Mouse (Mus musculus): Measurements from ENCODE around the gene Bend5. TPM values are rescaled to one million over a fixed set of nuclear protein-coding genes. Genes with fewer than 3 reads are reported as not detected.
A peak's percentile ranks its signal among the peaks of the same experiment; 100 is the strongest.

Gene Bend5
- polyA plus RNA-seq, 1 experiment from 2014 or later: 36.6 TPM

DNA sequence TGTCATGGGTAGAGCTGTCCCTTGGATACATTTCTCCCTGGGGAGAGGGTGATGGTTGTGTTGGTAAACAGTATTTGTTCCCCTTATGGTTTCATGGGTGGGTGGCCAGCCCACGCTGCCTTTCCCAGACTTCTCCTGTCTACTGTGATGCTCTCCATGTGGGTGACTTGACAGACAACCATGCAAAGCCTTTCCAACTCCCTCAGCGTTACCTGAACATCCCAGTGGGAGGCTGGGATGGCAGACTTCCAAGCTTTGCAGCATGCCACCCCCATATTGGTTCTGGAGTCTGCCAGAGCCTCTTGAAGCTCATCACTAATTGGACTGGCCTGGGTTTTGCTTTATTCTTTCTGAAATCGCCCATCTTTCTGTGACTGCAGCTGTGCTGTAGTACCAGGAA is 83.9 kb downstream of the Bend5 start:
- WGBS: 59% methylated on average over 3 of the region's 3 CpGs
- Histone ChIP-seq H3K4me2 (replicated peaks) (no peak overlapping the region), H3K4me1 (replicated peaks) (no peaks in the 10 kb centered on the region), H3K9me3 (no peaks in the 10 kb centered on the region), H3K4me3 (replicated peaks) (no peak overlapping the region), H3K9ac (no peak overlapping the region), H3K27ac (no peak overlapping the region), H3K36me3 (no peaks in the 10 kb centered on the region), H3K27me3 (replicated peaks) (no peaks in the 10 kb centered on the region)
- ATAC-seq: no peak

DNA sequence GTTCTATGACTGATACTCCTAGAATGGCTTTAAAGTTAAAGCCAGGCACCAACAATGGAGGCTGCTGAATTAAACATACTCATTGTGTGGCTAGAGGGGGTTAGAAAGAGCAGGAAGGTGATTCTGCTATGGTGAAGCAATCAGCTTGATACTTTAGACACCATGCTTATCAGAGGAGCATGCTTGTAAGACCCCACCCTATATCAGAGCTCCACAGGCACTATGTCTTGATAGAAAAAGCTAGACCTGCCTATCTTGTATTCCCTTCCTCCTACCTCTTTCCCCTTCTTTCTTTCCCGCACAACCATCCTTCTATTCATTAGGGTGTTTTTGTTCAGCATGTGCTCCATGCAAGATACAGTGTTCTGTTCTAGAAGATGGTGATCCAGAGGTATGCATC is 86.6 kb downstream of the Bend5 start:
- ATAC-seq: no peak
- no peak overlapping the region for H3K4me2 ChIP-seq (replicated peaks)

DNA sequence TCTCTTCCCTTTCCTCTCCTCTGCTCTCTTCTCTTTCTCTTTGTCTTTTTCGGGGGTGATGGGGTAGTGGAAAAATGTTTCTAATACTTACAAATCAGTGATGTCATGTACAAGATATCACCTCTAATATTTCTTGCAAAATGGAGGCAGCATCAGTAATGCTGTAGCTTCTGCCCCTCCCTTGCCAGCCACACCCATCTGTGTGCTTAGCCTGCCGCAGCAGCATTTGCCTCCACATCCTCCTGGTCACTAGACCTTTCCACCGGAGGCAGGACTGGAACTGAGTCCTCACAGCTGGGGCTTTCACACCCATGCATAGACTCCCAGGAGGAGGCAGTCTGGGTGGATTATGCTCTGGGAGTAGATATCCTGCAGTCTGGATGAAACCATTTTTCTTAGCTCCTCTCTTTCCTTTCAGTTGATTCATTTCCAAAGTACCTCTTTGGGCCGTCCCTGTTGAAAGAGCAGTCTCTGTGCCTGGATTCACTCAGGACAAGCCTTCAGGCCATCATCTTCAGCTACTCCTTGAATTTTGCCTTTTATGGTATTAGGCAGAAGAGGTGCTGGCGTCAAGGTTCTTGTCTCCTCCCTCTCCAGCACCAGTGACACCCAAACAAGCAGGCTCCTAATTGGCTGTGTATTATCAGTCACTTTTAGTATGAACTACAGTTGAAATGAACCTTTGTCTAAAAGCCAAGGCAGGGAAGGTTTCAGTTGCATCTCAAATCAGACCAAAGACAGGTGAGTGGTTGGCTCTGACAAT is 88.3 kb downstream of the Bend5 start:
- ATAC-seq: peak; percentile 78
- Histone ChIP-seq H3K36me3 (no peaks in the 10 kb centered on the region), H3K4me2 (replicated peaks) (no peak overlapping the region), H3K9ac (no peak overlapping the region), H3K4me1 (replicated peaks) (no peaks in the 10 kb centered on the region), H3K27me3 (replicated peaks) (no peaks in the 10 kb centered on the region), H3K27ac (no peak overlapping the region), H3K4me3 (replicated peaks) (no peak overlapping the region), H3K9me3 (no peaks in the 10 kb centered on the region)
- WGBS: 51% methylated on average over 5 of the region's 5 CpGs

More for the DNA sequence above, 86.6 kb downstream of the Bend5 start:
- Histone ChIP-seq H3K36me3 (no peaks in the 10 kb centered on the region), H3K9ac (no peak overlapping the region), H3K4me1 (replicated peaks) (no peaks in the 10 kb centered on the region), H3K27ac (no peak overlapping the region), H3K4me3 (replicated peaks) (no peak overlapping the region), H3K27me3 (replicated peaks) (no peaks in the 10 kb centered on the region), H3K9me3 (no peaks in the 10 kb centered on the region)
- 90% methylated on average over 1 of the region's 1 CpGs for WGBS

DNA sequence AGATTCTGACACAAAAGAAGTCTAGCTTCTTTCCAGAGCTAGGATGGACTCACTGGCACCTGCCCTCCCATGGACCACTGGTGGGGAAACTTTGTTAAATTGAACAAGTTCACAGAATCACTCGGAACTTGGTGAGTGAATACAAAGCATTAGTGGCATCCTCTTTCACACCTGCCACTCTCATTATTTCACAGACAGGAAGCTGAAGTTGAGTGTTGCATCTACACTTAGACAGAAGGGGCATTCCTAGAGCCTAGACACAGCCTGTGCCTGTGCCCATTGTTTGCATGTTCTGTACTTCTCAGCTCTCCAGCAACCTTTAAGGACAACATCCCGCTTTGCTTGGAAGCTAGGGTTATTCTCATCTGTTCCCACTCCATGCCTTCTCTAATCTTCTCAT is 90.1 kb downstream of the Bend5 start:
- no peak overlapping the region for H3K9ac ChIP-seq
- H3K4me3 ChIP-seq (replicated peaks): no peak overlapping the region
- ATAC-seq: no peak
- no peaks in the 10 kb centered on the region for H3K36me3 ChIP-seq
- no peaks in the 10 kb centered on the region for H3K4me1 ChIP-seq (replicated peaks)
- no peak overlapping the region for H3K27ac ChIP-seq
- H3K4me2 ChIP-seq (replicated peaks): no peak overlapping the region
- WGBS: 79% methylated on average over 2 of the region's 2 CpGs
- H3K9me3 ChIP-seq: no peaks in the 10 kb centered on the region
- H3K27me3 ChIP-seq (replicated peaks): no peaks in the 10 kb centered on the region
